Mouse (Mus musculus) liver, embryonic 12.5 days (tissue): Measurements from ENCODE around the gene Olfr693. TPM values are rescaled to one million over a fixed set of nuclear protein-coding genes. Genes with fewer than 3 reads are reported as not detected.
"Not testable (repeated sequence)": the region's sequence is repeated elsewhere in the genome, so short reads cannot be mapped to it uniquely, and the experiment has no call there.

Source experiments
- ATAC-seq: fragments of 200-750 bp; cut with Nextera tagmentation; 2 replicates; pipeline ENCODE4 v1.8.0; 2017; ENCODE audit warnings: moderate number of reproducible peaks, mild to moderate bottlenecking, moderate library complexity
- H3K27ac ChIP-seq: fragments of 300-500 bp; sonication (generic); 2 replicates; pipeline ENCODE4 v1.5.1; 2016; ENCODE audit warnings: mild to moderate bottlenecking
- H3K27me3 ChIP-seq: fragments of 300-500 bp; sonication (generic); replicated peaks from 2 replicates; pipeline ENCODE4 v1.6.1; 2016; ENCODE audit warnings: mild to moderate bottlenecking, moderate library complexity
- H3K36me3 ChIP-seq: fragments of 300-500 bp; sonication (generic); 2 replicates; pipeline ENCODE4 v1.6.1; 2016; ENCODE audit warnings: mild to moderate bottlenecking, moderate library complexity
- H3K4me1 ChIP-seq: fragments of 300-500 bp; sonication (generic); 2 replicates; pipeline ENCODE4 v1.6.1; 2016
- H3K4me2 ChIP-seq: fragments of 300-500 bp; sonication (generic); 2 replicates; pipeline ENCODE4 v1.6.1; 2016; ENCODE audit warnings: mild to moderate bottlenecking, moderate library complexity
- H3K4me3 ChIP-seq: fragments of 300-500 bp; sonication (generic); 2 replicates; pipeline ENCODE4 v1.5.1; 2016; ENCODE audit warnings: mild to moderate bottlenecking, moderate library complexity
- H3K9ac ChIP-seq: fragments of 300-500 bp; sonication (generic); 2 replicates; pipeline ENCODE4 v1.6.1; 2016; ENCODE audit warnings: mild to moderate bottlenecking, moderate library complexity
- H3K9me3 ChIP-seq: fragments of 300-500 bp; sonication (generic); replicated peaks from 2 replicates; pipeline ENCODE4 v1.6.1; 2016; ENCODE audit warnings: mild to moderate bottlenecking, moderate library complexity
- WGBS: fragments of 180-500 bp; shearing (Covaris S2); methylation state at CpG from one replicate; pipeline ENCODE4 v1.1.7; 2016; ENCODE audit not compliant: insufficient replicate concordance; 5-methylcytosine and 5-hydroxymethylcytosine counted together
- polyA plus RNA-seq: library from polyadenylated mRNA; unstranded; fragments of >200 nt; fragmentation: Nextera tagmentation; extraction: Ambion mirVana; gene quantifications from 2 replicates; pipeline ENCODE4 v1.2.1, GENCODE M21; 2016

Gene Olfr693
- not detected in 2 replicates for polyA plus RNA-seq

DNA sequence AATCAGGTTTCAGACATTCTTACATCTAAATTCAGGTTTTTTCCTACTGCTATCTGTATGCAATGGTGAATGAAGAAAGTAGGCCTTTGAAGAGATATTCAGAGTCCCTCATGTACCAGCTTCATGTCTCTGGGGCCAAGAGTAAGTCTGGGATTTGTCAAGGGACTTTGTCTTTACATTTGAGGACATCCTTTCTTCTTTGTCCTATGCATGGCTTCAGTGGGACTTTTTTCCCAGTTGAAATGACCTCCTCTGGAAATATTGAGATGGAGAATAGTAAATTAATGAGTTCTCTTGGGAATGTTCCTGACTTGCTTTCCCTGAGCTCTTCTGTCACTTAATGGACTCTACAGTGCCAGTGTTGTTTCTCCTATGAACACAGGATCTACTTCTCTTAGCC lies at the start of gene Olfr693:
Olfr693 (minus strand) TSS at position 101 of the 400 bp plus-strand sequence.
- Histone ChIP-seq H3K4me3 (no peak within 1 kb of the TSS), H3K9ac (no peak within 1 kb of the TSS), H3K4me1 (no peaks in the 10 kb centered on the region), H3K36me3 (no peaks in the 10 kb centered on the region), H3K4me2 (no peak within 1 kb of the TSS), H3K27ac (no peak within 1 kb of the TSS), H3K27me3 (no peaks in the 10 kb centered on the region), H3K9me3 (no peaks in the 10 kb centered on the region)
- no peak for ATAC-seq

DNA sequence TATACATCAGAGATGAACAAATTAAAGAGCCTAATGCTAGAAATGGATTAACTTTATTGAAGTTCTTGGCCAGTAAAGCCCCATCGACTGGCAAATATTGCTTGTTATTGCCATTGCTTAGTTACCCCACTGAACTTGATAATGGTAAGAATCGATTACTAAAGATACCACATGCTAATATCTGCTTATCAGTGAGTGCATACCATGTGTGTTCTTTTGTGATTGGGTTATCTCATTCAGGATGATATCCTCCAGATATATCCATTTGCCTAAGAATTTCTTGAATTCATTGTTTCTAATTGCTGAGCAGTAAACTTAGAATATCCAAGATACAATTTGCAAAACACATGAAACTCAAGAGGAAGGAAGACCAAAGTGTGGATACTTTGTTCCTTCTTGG lies 45.3 kb upstream of the Olfr693 start:
- WGBS: 58% methylated on average over 2 of the region's 2 CpGs
- not testable (repeated sequence) for H3K27ac ChIP-seq, H3K4me2 ChIP-seq, H3K4me1 ChIP-seq, H3K36me3 ChIP-seq, H3K4me3 ChIP-seq, ATAC-seq, H3K9ac ChIP-seq, H3K9me3 ChIP-seq, H3K27me3 ChIP-seq

DNA sequence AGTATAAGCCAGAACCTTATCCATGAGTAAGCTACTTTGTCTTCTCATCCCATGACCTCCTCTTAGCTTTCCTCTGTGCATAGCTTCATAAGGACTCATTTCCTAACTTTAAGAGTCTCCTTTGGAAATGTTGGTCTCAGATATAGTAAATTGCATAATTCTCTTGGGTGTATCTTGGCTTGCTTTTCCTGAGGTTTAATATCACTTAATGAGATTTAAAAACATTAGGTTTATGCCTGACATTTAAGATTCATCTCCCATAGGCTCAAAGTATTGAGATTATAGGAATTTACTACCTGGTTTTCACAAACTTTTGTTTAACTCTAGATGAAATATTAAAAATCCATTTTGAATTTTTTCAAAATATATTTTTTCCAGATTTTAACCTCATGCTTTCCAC lies 35.9 kb upstream of the Olfr693 start, which contains the start of gene Olfr695:
Olfr695 (minus strand) TSS at position 101 of the 400 bp plus-strand sequence.
- H3K27ac ChIP-seq: no peak within 1 kb of the TSS
- H3K27me3 ChIP-seq: no peaks in the 10 kb centered on the region
- H3K4me1 ChIP-seq: no peaks in the 10 kb centered on the region
- H3K9me3 ChIP-seq: no peaks in the 10 kb centered on the region
- H3K4me2 ChIP-seq: no peak within 1 kb of the TSS
- ATAC-seq: no peak
- no peak within 1 kb of the TSS for H3K9ac ChIP-seq
- H3K36me3 ChIP-seq: no peaks in the 10 kb centered on the region
- no peak within 1 kb of the TSS for H3K4me3 ChIP-seq

DNA sequence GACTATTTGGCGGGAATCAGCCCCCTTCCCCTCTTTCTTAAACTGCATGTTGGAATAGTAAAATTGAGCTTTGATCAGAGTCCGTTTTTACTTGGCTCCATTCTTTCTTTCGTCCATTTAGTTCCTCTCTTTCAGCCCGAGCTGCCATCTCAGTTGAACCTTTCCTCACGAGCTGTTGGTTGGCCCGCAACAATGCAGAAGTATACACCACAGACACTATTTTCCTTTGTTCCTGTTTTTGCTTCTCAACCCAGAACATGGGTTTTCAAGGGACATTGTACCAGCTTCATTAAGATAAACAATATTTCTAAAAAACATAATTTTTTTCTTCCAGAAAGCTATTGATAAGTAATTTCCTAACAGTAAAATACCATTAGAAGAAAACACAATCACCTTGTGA lies 31.1 kb upstream of the Olfr693 start:
- Histone ChIP-seq H3K36me3 (no peaks in the 10 kb centered on the region), H3K27me3 (no peaks in the 10 kb centered on the region), H3K4me1 (no peaks in the 10 kb centered on the region), H3K4me3 (no peak overlapping the region), H3K9ac (no peak overlapping the region), H3K9me3 (peaks cover 1% of the 10 kb centered on the region; the same call in 1 of the 2 replicates), H3K4me2 (no peak overlapping the region), H3K27ac (no peak overlapping the region)
- ATAC-seq: no peak
- 65% methylated on average over 6 of the region's 6 CpGs for WGBS

DNA sequence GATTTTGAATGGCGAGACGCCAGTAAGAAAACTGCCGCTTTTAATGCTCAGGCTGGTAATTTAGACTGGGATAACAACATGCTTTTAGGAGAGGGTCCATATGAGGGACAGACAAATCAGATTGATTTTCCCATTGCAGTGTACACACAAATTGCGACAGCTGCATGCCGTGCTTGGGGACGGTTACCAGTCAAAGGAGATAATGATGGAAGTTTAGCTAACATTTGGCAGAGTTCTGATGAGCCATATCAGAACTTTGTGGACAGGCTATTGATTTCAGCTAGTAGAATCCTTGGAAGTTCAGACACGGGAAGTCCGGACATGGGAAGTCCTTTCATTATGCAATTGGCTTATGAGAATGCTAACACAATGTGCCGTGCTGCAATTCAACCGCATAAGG lies 27.3 kb upstream of the Olfr693 start:
- not testable (repeated sequence) for H3K27ac ChIP-seq, H3K4me3 ChIP-seq, H3K4me2 ChIP-seq, H3K4me1 ChIP-seq, H3K27me3 ChIP-seq, H3K9me3 ChIP-seq, H3K9ac ChIP-seq, ATAC-seq, H3K36me3 ChIP-seq
- 78% methylated on average over 10 of the region's 10 CpGs for WGBS

DNA sequence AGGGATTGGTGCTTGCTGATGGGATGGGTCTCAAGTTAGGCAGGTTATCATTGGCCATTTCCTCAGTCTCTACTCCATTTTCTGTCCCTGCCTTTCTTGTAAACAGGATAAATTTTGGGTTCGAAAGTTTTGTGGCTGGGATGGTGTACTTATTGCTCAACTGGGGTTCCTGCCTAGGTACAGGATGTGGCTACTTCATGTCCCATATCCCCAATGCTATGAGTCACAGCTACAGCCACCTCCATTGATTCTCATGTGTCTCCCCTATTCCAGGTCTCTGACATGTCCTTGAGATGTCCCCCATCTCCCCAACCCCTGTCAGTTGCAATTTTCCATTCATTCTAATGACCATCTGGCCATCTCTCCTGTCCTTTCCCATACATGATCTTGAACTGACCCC lies 16.5 kb upstream of the Olfr693 start:
- Histone ChIP-seq H3K4me3 (no peak overlapping the region), H3K36me3 (no peaks in the 10 kb centered on the region), H3K27me3 (no peaks in the 10 kb centered on the region), H3K4me2 (no peak overlapping the region), H3K9ac (no peak overlapping the region), H3K4me1 (no peaks in the 10 kb centered on the region), H3K27ac (no peak overlapping the region), H3K9me3 (no peaks in the 10 kb centered on the region)
- ATAC-seq: no peak
- 50% methylated on average over 1 of the region's 1 CpGs for WGBS

DNA sequence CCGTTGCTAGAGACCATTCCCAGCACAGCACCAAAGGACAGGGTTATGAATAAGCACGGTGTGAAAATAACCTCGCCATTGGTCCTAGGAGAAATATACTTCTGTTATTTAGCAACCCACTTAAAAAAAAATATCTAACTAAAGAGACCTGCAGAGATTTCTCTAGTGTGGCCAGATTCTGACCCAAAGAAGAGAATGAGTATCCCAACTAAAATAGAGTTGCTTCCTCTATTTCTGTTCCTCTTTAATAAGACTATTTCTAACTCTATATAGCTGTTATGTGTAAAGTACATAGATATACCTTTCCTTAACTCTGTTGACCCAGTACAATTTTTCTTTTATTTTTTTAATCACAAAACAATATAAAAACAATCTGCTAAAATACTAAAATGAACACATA lies 12.6 kb upstream of the Olfr693 start:
- Histone ChIP-seq H3K4me2 (no peak overlapping the region), H3K9me3 (no peaks in the 10 kb centered on the region), H3K27me3 (no peaks in the 10 kb centered on the region), H3K4me1 (no peaks in the 10 kb centered on the region), H3K27ac (no peak overlapping the region), H3K9ac (no peak overlapping the region), H3K4me3 (no peak overlapping the region), H3K36me3 (no peaks in the 10 kb centered on the region)
- no peak for ATAC-seq
- WGBS: 75% methylated on average over 3 of the region's 3 CpGs

DNA sequence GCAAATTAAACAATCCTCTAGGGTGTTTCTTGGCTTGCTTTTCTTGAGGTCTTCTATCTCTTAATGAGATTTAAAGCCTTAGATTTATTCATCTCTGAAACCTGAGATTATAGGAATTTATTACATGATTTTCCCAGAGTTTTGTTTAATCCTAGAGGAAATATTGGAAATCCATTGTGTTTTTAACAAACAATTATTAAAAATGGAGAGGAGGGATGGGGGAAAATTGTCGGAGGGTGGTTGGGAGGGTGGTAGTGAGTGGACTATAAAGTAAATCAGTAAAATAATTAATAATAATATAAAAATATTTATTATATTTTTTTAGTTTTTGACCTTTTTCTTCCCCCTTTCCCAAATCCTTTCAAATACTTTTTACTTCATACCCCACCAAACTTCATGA lies 11.3 kb upstream of the Olfr693 start, which contains the start of gene Olfr694:
Olfr694 (minus strand) TSS at position 101 of the 400 bp plus-strand sequence.
- no peak for ATAC-seq
- Histone ChIP-seq H3K9ac (no peak within 1 kb of the TSS), H3K4me3 (no peak within 1 kb of the TSS), H3K27ac (no peak within 1 kb of the TSS), H3K4me2 (no peak within 1 kb of the TSS), H3K9me3 (no peaks in the 10 kb centered on the region), H3K27me3 (no peaks in the 10 kb centered on the region), H3K4me1 (no peaks in the 10 kb centered on the region), H3K36me3 (no peaks in the 10 kb centered on the region)
- 86% methylated on average over 1 of the region's 1 CpGs for WGBS

DNA sequence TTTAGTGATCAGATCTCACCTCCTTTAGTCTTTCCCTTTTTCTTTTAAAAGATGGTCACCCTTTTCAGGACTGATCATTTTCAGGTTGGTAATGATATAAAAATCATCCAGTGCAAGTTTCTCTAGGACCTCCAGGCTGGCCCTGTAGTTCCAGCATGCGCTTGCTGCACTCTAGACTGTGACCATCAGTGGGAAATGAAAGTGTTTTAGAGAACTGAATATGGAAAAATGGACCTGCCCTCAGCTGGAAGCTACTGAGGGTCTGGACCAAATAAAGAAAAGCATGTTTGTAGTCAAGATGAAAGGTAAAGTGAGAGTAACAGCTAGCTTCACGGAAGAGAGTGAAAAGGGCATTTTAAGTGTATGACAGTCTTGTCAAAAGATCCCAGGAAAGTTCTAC lies 5.0 kb upstream of the Olfr693 start:
- Histone ChIP-seq H3K36me3 (no peaks in the 10 kb centered on the region), H3K4me2 (no peak overlapping the region), H3K27me3 (no peaks in the 10 kb centered on the region), H3K4me3 (no peak overlapping the region), H3K4me1 (no peaks in the 10 kb centered on the region), H3K9me3 (no peaks in the 10 kb centered on the region), H3K9ac (no peak overlapping the region), H3K27ac (no peak overlapping the region)
- no peak for ATAC-seq
- 77% methylated on average over 2 of the region's 2 CpGs for WGBS

DNA sequence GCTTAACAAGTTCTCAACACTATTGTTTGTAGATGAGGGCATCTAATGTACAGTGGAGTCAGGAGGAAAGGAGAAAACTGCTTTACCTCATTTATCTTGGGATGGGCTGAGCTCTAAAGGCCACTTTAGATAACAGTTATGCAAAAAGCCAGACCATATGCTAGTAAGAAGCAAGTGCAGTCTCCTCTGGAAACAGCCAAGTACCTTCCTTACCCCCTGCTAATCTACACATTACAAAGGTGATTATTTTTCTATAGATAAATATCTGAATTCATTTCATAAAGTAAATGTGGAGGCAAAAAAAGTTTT lies 28.1 kb downstream of the Olfr693 start:
- peak; percentile 88 for ATAC-seq
- Histone ChIP-seq H3K4me1 (peaks cover 37% of the 10 kb centered on the region), H3K4me3 (no peak overlapping the region), H3K4me2 (peak overlapping the region; percentile 37), H3K9me3 (no peaks in the 10 kb centered on the region), H3K9ac (no peak overlapping the region), H3K27ac (peak overlapping the region; percentile 83), H3K36me3 (no peaks in the 10 kb centered on the region), H3K27me3 (no peaks in the 10 kb centered on the region)

DNA sequence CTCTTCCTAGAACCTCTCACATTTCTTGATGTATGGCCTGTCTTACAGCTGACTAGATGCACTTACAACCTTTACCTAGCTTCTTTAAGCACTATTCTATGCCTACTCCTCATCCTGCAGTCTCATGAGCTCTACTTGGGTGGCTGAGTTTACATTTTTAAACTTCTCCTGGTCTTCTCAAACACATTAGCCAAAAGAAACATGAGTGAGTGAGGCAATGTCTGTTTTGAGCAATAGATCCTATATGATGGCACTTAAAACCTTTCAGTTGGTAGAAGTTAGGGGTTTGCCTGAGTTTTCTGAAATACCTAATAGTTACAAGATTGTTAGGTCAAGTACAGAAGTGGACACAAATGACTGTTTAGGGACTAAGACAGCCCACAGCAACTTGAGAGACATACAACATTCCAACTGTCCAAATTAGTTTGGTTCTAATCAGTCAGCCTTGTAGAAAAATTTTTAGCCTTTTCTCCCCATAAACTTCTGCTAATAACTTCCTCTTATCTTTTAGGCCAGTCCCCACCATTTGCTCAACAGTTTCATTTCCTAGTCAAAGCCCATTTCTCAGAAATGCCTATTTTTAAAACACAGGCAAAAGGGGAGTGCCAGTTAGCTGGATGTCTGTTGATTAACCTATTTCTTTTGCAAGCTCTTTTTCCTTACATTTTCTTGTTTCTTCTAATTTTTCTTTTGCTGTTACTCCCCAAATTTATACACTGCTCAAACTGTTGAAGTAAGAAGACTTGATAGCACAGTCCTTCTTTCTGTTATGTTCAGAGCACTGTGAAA lies 28.6 kb downstream of the Olfr693 start:
- H3K4me3 ChIP-seq: no peak overlapping the region
- H3K27me3 ChIP-seq: no peaks in the 10 kb centered on the region
- no peaks in the 10 kb centered on the region for H3K9me3 ChIP-seq
- peaks cover 37% of the 10 kb centered on the region for H3K4me1 ChIP-seq
- peak overlapping the region; percentile 37 for H3K4me2 ChIP-seq
- ATAC-seq: peak; percentile 85
- H3K36me3 ChIP-seq: no peaks in the 10 kb centered on the region
- H3K27ac ChIP-seq: peak overlapping the region; percentile 83
- no peak overlapping the region for H3K9ac ChIP-seq

DNA sequence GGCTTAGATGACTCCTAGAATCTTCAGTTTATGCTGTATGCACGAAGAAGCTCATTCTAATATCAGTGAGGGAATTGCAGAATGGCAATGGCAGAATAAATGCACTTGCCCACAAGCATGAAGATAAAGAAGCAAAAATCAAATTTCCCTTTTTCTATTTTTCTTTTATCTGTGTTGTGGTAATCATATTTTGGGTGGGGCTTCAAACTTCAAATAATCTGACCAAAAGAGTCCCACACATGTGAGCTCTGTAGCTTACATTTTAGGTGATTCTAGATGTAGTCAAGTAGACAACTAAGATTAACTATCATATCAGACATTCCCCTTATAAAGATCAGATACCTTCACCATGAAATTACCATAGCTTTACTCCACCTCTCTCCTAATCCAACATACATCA lies 30.6 kb downstream of the Olfr693 start:
- Histone ChIP-seq H3K4me1 (peaks cover 37% of the 10 kb centered on the region), H3K4me2 (no peak overlapping the region), H3K27me3 (no peaks in the 10 kb centered on the region), H3K27ac (no peak overlapping the region), H3K9ac (no peak overlapping the region), H3K9me3 (no peaks in the 10 kb centered on the region), H3K4me3 (no peak overlapping the region), H3K36me3 (no peaks in the 10 kb centered on the region)
- WGBS: 73% methylated on average over 1 of the region's 1 CpGs
- no peak for ATAC-seq

DNA sequence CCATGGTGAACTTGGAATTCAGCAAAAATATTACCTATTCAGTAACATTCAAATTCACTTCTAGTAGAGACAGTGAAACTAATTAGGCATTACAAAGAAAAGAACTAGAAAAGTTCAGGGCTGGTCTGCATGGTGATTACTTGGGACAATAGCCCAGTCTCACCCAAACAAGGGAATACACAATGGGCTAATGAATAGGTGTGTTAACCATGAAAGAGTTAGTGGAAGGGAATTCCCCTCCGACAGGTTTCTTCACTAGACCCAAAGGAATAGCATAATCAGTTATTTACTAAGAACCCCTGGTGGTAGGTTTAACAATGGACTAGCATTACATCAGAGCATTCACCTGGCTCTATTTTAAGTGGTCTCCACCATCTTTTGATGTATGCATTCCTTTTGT lies 35.1 kb downstream of the Olfr693 start:
- no peaks in the 10 kb centered on the region for H3K9me3 ChIP-seq
- H3K4me2 ChIP-seq: no peak overlapping the region
- no peaks in the 10 kb centered on the region for H3K36me3 ChIP-seq
- no peak for ATAC-seq
- no peak overlapping the region for H3K4me3 ChIP-seq
- H3K4me1 ChIP-seq: peaks cover 8% of the 10 kb centered on the region; the same call in 1 of the 2 replicates
- no peak overlapping the region for H3K27ac ChIP-seq
- no peaks in the 10 kb centered on the region for H3K27me3 ChIP-seq
- 80% methylated on average over 1 of the region's 1 CpGs for WGBS
- no peak overlapping the region for H3K9ac ChIP-seq
